Mouse (Mus musculus) CD8-positive naive resting alpha-beta T cell, adult 2 months (primary cell): ENCODE results near the gene Dst.

Experiments used
- DNase-seq, 2 experiments: peaks; one replicate each; pipeline ENCODE4 v3.0.0; 2022; ENCODE audit warnings: low read depth in 2 of 2, low spot score in 2 of 2

Dst gene

DNA sequence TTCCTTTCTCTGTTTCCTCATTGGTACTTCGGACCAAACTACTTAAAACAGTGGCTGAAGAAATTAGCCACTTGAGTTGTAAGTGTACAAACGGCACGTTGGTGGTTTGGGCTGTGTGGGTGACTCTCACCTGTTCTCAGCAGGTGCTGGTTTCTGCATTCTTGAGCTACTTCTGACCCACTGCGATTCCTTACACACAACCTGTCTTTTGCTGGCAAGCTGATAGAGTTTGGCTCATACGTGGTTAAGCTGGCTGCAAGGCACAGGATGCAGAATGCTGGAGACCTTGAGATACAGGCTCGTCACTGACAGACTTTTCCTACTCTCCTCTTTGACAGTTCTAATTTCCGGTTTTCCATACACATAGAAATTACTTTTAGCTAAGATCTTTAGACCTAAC is 19.4 kb downstream of the Dst start:
- no peak for DNase-seq

DNA sequence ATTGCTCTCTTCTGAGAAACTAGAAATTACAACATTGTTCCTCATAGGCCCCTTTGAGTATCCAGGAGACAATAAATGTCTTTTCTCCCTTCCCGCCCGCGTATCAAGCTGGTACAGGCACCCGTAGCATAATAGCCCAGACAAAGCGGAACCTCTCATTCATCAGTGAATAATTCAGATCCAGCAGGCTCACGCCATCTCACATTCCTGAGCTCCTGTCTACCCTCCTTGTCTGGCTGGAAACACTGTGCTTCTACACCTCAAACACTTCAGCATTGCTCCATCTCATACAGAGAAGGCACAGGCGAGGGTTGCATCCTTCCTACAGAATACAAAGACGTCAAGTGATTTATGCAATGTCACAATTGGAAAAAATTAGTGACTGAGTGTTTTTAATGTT is 23.8 kb downstream of the Dst start:
- DNase-seq, result no peak

DNA sequence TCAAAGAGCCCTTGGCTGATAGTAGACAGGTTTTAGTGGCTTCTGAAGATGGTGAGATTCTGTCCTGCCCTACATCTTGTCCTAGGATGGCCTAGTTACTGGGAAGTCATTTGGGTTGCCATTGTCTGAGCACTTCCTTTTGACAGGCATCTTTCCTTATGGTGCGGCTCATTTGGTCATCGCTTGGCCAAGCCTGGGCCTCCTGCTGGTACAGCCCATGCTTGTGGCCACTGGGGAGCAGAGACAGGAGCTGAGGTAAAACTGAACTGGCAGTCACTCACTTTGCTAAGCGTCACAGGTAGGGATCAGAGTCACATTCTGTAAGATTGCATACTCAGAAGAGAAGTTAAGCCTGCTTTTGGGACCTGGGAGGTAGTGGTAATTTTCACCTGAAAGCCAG is 24.2 kb downstream of the Dst start:
- no peak for DNase-seq

DNA sequence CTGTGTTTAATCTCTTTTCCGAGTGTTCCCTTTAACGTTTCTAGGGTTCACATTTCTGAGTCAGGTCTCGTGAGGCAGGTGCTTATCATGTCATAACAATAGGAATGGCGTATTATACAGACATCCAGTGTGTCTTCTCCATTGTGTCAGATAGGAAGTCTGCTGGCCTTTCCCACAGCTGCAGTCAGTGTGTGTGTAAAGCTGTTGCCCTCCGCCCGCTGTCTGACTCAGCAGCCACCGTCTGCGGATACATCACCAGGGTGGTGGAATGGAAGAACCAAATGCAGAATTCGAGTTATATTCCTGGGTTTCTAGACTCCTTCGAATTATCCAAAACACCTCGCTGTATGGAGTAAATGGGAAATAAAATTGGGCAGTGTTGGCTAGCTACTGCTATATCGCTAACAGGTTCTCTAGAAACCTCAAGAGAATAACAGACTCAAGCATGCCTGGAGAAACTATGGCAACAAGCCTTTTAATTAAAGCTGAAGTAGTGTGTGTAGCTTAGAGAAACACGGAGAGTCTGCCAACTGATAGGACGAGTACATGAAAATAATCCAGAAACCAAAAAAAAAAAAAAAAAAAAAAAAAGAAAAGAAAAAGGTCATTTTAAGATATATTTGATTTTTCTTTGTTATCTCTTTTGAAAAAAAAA is 24.9 kb downstream of the Dst start:
- no peak for DNase-seq

DNA sequence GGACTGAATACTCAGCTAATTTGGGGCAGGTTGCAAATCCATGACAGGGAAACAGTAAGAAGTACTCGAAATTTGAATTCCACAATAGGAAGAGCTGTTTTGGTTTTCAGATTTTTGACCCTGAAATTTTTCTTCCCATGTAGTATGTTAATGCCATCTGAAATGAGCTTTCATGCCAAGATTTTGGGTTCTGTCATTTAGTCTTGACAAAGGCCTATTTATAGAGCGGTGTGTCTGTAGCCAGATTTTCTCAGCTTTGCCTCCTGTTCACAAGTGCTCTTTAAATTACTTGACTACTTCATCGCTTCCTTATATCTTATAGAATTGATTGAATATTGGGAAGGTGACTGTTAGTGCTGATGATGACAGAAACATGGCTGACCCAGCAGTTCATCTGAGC is 27.9 kb downstream of the Dst start:
- DNase-seq, result no peak

DNA sequence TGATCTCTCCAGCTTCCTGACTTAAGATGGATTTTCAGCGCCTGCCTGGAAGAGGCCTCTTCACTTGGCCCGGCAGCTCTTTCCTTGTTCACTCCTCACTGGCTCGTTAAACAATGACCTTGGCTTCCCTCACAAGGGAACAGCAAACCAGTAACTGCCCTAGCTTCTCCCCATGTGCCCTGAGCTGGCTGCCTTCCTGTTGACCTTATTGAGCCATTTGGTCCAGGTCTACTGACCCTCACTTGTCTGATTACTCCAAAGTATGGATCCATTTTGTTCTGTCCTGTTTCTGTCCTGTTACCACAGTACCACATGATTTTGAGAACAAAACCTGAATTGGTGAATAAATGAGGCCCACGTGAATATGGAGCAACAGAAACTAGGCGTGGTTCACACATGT is 31.8 kb downstream of the Dst start:
- DNase-seq, result no peak

DNA sequence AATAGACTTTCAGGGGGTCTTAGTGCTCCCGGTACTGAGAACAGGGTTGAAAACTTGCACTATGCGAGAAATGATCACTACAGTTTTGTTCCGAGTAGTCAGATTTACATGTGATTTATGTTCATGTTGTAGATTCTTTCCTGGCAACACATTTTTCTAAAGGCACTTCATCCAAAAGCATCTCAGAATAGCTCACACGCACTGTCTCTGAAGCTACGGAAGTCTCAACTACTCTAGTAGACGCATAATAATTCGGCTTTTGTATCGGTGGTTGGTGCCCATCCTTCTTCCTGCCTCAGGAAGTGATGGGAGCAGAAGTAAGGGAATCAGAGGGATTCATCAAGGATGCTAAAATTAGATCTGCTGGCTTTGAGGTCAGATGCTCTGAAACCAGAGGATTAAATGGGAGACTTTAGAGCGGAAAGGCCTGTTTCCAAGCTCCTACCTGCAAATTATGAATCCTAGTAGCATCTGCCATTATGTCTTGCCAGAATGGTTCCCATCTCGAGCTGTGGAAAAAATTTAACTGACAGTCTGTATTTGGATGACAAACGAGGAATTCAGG is 32.4 kb downstream of the Dst start:
- no peak for DNase-seq

DNA sequence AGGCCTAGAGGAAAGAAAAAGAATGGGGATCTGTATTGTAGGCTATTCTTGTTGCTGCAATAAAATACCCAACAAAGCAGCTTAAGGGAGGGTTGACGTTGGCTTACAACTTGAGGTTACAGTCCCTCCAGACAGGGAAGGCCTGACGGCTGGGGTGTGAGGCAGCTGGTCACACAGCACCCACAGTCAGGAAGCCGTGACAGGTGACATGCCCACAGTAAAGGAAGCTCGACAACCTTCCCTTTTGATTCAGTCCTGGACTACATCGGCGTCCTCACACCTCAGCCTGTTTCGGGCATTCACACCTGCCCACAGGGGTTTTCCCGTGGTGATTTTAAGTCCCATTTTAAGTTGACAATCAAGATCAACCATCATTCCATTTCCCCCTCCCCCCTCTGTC is 34.6 kb downstream of the Dst start:
- no peak for DNase-seq

DNA sequence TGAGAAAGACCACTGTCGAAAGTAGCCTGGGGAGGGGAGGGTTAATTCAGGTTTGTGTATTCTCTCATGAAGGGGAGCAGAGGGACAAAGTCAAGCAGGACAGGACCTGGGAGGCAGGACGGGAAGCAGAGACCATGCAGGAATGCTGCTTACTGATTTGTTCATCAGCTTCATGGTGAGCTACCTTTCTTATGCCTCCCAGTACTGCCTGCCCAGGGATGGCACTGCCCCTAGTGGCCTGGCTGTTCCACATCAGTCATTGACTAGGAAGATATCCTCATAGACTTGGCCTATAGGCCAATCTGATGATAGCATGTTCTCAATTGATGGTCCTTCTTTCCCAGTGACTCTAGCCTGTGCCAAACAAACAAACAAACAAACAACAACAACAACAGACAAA is 35.9 kb downstream of the Dst start:
- DNase-seq, result no peak

DNA sequence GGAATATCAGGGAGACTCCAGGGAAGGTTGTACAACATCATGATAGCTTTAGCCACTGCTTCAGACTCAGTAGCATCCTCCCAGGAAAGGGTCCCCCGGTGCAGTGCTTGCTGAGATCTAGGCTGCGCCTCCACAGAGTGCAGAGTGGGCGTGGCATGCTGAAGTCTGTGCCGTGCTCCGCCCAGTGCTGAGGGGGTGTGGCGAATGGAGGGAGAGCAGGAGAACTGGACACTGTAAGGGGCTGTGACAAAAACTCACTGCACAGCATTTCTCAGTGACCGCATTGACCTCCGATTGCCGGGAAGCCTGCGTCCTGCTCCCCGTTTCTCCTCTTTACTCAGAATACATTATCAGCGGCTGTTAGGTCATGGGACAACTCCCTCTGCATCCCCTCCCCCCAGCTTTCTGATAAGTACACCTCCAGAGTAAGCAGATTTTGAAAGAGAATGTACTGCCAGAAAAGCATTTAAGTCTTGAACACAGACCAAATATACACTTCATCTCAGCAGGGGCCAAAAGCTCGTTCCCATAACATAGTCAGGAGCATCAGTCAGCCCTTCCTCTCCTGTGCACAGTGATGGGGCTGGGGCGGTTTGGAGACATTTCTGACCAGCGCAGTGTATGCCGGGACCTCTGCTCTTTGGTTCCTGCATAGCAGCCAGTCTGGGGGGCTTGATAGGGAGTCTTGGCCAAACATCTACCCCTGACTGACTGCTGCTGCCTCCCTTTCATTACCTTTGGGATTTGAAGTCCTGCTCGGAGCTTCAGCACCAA is 37.1 kb downstream of the Dst start:
- no peak for DNase-seq

DNA sequence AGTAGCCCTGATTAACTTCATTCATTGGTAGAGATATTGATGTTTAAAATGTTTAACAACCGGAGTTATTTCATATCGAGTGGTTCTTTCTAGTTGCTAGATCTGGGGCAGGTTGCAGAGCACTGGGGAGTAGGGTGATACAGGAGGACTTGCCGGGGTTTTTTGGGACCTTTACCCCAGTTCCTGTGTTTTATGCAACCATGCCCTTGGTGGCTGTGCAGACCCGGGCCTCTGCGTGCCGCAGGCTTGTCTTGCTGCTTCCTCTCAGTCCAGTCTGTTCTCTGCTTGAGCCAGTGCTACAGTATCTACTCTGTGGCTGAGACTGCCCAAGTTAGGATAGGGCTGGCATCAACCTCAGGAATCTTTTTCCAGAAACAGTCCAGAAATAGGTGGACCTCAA is 37.7 kb downstream of the Dst start:
- no peak for DNase-seq

DNA sequence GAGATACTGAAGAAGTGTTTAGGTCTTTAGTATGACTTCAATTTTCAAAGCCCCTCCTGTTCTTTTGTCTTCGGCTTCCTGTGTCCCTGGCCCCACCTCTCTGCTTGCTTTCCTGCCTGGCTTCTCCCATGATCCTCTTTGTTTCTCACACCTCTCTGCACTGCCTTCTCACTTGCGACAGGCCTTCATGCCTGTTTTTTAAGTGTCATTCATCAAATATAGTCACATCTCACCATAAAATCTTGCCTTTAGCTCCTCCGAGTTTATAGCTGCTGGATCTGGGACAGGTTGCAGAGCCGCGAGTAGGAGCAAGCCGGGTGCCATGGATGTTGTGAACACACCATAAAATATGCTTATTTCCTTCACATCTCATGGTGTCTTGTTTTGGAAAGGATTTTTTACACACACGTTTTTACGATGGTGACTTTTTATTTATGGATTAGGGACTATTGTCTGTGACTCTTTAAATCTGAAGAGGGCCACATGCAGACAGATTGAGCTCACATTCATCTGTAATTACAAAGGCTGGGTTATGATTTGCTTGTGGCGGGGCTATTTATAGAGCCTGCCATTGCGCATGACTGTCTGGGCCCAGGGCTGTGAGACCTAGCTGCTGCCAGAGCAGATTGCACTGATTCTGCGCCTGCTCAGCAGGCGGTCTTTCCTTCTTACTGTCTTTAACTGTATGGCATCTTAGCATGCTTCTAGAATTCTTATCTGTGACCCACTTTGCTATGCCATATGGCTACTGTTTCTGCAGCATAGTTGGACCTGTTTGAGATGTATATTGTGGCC is 38.8 kb downstream of the Dst start:
- DNase-seq, result no peak

DNA sequence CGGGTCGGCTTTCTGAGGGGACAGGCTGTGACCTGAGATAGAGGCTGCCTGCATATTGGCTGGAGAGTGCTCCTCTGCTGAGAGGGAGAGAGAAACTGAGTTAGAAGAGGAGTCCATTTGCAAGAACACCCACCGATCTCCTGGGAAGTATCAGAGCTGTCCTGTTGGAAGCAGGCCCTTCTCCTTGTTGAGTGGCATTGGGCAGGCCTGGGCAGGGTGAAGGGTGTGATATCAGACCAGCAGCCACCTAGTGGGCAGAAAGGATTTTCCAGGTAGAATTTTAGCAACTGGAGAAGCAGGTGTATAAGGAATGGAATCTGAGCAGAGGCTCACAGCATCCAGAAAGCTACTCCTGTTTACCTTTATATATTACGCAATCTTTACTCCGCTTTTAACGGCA is 39.8 kb downstream of the Dst start:
- DNase-seq, result no peak

DNA sequence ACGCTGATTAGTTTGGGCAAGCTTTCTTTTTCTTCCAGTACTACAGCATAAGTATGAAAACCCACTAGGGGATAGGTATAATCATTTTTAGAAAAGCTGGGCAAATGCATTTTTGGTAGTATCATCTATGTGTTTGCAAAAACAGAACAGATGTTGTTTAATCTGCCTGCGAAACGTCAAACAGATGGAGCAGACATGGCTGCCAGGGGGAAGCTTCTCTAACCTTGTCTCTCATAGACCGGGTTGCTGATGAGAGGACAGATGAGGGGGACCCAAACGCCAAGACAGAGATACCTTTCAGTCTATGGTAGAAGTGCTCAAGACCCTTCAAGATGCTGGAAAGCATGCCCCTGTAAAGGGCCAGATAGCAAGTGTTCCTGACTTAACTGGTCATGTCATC is 40.5 kb downstream of the Dst start:
- no peak for DNase-seq

DNA sequence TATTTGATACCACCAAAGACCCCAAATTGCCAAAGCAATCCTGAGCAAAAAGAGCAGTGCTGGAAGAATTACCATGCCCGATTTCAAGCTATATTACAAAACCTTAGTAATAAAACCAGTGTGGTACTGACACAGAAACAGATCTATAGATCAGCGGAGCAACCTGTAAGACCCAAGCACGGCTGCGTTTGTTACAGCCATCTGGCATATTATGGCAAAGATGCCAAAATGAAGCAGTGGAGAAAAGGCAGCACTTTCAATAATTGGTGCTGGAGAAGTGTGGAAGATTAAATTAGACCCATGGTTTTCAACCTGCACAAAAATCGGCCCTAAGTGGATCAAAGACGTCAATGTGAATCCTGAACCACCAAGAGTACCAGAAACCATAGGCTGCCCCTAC is 47.6 kb downstream of the Dst start:
- DNase-seq, result no peak

DNA sequence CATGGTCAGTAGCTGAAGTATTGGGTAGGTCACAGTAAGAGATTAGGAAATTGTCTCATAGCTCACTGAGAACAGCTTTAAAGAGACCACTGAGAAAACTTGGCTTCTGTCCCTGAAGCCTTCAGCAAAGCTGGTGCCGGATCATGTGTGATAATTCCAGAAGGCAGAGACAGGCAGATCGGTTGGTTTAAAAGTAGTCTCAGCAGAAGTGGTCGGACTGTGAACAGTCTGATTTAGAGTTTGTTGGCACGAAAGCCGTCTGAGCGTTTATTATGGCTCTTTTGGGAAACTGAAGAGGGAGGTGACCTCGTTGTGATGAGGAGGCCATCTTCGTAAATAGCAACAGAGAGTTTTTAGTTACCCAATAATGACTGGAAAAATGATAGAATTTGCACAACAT is 52.4 kb downstream of the Dst start:
- no peak for DNase-seq

DNA sequence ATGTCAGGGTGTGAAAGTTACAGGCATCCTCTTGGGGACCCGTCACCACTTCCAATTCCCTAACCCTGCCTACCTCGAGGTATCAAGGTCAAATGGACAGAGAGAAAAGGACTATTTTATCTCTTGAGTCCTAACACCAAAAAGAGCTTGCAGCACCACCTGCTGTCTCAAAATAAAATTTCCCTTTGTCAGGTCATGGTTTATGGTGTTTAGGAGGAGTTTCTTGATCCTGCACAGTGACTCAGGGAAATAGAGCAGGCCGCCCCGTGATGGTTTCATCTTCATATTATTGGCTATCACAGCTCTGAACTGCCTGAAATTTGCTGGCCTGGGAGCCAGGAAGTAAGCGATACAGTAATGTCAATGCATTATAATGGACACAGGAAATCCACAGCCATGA is 56.6 kb downstream of the Dst start:
- DNase-seq, result no peak

DNA sequence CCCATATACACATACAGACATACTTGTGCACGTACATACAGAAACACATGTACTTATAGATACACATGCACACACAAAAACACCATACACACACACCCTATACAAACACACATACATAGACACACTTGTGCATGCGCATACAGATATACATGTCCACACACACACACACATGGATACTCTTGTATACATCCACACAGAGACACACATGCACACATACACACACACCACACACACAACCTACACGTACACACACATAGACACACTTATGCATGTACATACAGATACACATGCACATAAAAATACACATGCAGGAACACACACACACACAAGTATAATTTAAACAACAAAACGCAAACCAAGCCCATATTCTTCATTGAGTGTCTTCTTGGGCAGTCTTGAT is 57.8 kb downstream of the Dst start:
- no peak for DNase-seq

DNA sequence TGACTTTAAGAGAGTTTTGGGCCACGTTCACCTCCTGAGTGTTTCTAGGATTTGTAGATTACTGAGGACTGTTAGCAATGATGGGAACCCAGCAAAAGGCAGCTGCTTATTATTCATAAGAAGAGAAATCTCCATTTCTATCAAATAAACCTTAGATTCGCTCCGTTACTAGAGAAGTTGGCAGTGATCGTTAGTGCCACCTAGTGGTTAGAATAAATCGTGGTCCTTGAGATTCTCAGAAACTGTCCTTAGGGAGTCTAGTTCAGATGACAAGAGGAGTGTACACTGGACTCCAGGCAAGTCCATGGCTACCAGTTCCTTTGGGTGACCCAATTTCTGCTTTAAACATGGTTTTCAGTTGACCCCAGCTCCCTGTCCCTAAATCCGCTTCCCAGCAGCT is 58.3 kb downstream of the Dst start:
- peak in 1 of 2 experiments; percentile 15 for DNase-seq

DNA sequence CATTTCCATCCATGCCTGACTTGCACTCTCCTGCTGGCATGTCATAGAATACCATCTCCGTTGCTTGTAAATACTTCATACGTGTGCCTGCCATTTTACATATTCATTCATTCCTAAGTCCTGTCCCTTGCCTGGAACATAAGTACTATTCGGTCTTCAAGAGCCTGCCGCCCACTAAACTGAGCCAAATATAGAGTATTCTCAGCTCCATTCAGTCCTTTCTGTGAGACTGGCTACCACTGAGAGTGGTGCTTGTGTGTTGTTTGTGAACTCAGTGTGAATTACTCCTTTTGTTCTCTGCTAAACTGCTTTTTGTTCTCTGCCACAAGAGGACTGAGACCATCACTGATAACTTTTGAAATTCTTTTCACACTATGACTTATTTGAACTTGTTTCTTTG is 59.2 kb downstream of the Dst start:
- no peak for DNase-seq

DNA sequence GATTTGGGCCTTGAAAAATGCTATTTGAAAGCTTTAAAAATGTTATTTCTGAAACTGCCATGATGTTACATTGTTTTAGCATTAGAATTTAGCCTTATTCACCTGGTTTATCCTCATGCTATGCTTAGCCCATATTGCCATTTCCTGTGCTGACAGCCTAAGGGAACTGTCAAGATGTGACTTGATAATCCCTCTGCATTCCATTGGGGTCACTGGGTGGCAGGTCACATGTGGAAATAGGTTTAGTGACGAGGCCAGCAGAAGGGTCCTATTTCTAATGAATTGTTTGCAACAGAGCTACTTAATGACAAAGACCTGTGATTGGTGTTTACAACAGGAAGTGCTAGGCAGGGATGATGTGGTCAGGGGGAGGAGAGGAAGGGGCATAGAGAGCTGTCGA is 61.9 kb downstream of the Dst start:
- DNase-seq, result no peak

DNA sequence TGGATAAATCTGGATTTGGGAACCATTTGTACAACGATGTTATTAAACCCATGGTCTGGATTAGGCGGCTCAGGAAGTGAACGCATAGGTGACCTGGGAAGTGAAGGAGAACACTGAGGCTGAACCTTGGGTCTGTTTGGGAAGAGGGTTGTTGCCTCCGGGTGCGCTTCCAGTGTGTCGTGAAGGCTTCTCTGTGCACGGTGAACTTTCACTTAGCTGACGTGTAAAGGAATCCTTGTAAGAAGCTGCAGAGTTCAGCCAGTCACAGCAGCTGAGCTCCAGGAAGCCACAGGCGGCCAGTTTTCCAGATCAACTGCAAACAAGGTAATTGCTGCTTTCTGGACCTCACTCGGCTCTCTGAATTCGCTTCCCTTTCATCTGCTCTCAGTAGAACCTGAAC is 66.4 kb downstream of the Dst start:
- no peak for DNase-seq
